Mouse (Mus musculus): ENCODE measurements around the gene Pik3r6. TPM values are rescaled to one million over a fixed set of nuclear protein-coding genes. Genes with fewer than 3 reads are reported as not detected.

The Pik3r6 gene
- polyA plus RNA-seq, 1 experiment from 2014 or later = 1.7 TPM

GRCm38 (mm10) chr11:68472162-68472849, 30.5 kb upstream of the Pik3r6 start:
- ATAC-seq (ENCODE audit: insufficient number of reproducible peaks, insufficient read depth, low FRiP score, low TSS enrichment, low read depth) = no peak
- 79% methylated on average over 5 of the region's 5 CpGs for WGBS

DNA sequence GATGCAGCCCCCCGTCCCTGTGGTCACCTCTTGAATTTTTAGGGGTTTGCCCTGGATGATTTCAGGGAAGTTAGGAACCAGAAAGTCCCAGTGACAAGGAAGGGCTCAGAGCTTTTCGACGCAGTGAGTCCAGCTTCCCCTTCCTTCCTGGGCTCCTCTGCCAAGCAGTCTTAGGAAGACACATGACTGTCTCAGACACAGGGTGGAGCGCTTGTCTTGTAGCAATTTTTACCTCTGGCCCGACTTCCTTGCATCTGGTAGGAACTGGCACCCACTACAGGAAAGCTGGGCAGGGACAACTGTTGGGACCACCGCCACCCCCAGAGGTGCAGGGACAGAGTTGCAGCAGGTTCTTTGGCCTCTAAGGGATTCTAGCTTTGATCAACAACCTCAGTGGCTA, 28.2 kb upstream of the Pik3r6 start:
- Histone ChIP-seq H3K27me3 (no peaks in the 10 kb centered on the region), H3K9ac (replicated peaks) (no peak overlapping the region), H3K4me3 (replicated peaks) (no peak overlapping the region), H3K4me2 (no peak overlapping the region), H3K27ac (no peak overlapping the region), H3K36me3 (no peaks in the 10 kb centered on the region), H3K9me3 (no peaks in the 10 kb centered on the region), H3K4me1 (replicated peaks) (no peaks in the 10 kb centered on the region)
- 78% methylated on average over 6 of the region's 6 CpGs for WGBS
- ATAC-seq (ENCODE audit: insufficient number of reproducible peaks, insufficient read depth, low FRiP score, low TSS enrichment, low read depth) = no peak

More at GRCm38 (mm10) chr11:68472162-68472849, 30.5 kb upstream of the Pik3r6 start:
- Histone ChIP-seq H3K4me2 (no peak overlapping the region), H3K4me1 (replicated peaks) (no peaks in the 10 kb centered on the region), H3K36me3 (no peaks in the 10 kb centered on the region), H3K27me3 (0 out of 2 replicates have a peak, but pooled peaks cover 4% of the 10 kb centered on the region), H3K9ac (replicated peaks) (no peak overlapping the region), H3K27ac (no peak overlapping the region), H3K9me3 (no peaks in the 10 kb centered on the region), H3K4me3 (replicated peaks) (no peak overlapping the region)

DNA sequence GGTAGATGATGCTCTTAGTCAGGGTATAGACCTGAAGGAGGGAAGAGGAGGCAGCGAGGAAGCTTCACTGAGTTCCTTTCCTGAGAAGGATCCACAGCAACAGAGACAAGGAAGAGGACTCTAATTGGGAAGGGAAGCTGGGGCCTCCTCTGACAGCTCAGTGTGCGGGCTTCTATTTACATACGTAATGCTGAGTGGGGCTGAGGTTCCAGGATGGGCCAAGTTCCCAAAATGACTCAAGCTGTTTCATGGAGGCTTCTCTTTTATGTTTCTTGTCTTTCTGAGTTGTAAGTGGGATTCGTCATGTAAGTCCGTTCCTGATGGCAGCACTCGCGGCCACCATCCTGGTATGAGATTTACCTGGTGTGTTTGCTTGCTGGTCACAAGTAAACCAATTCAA, 27.1 kb upstream of the Pik3r6 start:
- Histone ChIP-seq H3K36me3 (no peaks in the 10 kb centered on the region), H3K4me3 (replicated peaks) (no peak overlapping the region), H3K4me2 (no peak overlapping the region), H3K27me3 (no peaks in the 10 kb centered on the region), H3K27ac (no peak overlapping the region), H3K9ac (replicated peaks) (no peak overlapping the region), H3K4me1 (replicated peaks) (no peaks in the 10 kb centered on the region), H3K9me3 (0 out of 2 replicates have a peak, but pooled peaks cover 4% of the 10 kb centered on the region)
- no peak for ATAC-seq (ENCODE audit: insufficient number of reproducible peaks, insufficient read depth, low FRiP score, low TSS enrichment, low read depth)
- 90% methylated on average over 7 of the region's 7 CpGs for WGBS

DNA sequence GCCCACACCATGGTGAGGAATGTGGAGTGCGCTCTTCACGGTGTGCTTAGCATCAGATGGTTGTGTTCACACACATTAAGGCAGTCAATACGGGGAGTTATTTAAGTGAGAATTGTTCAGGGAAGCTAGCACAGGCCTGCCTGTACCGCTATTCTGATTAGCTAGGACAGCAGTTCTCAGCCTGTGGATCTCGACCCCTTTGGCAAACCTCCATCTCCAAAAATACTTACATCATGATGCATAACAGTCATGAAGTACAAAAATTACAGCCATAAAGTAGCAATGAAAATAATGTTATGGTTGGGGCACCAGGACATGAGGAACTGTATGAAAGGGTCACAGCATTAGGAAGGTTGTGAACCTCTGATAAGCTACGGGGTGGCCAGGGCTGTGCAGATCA, 25.2 kb upstream of the Pik3r6 start:
- no peaks in the 10 kb centered on the region for H3K27me3 ChIP-seq
- ATAC-seq (ENCODE audit: insufficient number of reproducible peaks, insufficient read depth, low FRiP score, low TSS enrichment, low read depth) = no peak
- H3K36me3 ChIP-seq = no peaks in the 10 kb centered on the region
- 0 out of 2 replicates have a peak, but pooled peaks cover 4% of the 10 kb centered on the region for H3K9me3 ChIP-seq
- no peak overlapping the region for H3K27ac ChIP-seq
- 89% methylated on average over 6 of the region's 6 CpGs for WGBS
- no peaks in the 10 kb centered on the region for H3K4me1 ChIP-seq (replicated peaks)
- H3K9ac ChIP-seq (replicated peaks) = no peak overlapping the region
- H3K4me3 ChIP-seq (replicated peaks) = no peak overlapping the region
- no peak overlapping the region for H3K4me2 ChIP-seq

GRCm38 (mm10) chr11:68478574-68478981, 24.2 kb upstream of the Pik3r6 start:
- no peak overlapping the region for H3K9ac ChIP-seq (replicated peaks)
- H3K27ac ChIP-seq = no peak overlapping the region
- 73% methylated on average over 3 of the region's 3 CpGs for WGBS
- no peak for ATAC-seq (ENCODE audit: insufficient number of reproducible peaks, insufficient read depth, low FRiP score, low TSS enrichment, low read depth)
- no peaks in the 10 kb centered on the region for H3K36me3 ChIP-seq
- no peak overlapping the region for H3K4me3 ChIP-seq (replicated peaks)
- no peaks in the 10 kb centered on the region for H3K4me1 ChIP-seq (replicated peaks)
- H3K9me3 ChIP-seq = 0 out of 2 replicates have a peak, but pooled peaks cover 4% of the 10 kb centered on the region
- H3K27me3 ChIP-seq = no peaks in the 10 kb centered on the region
- no peak overlapping the region for H3K4me2 ChIP-seq

GRCm38 (mm10) chr11:68480660-68481059, 22.2 kb upstream of the Pik3r6 start:
- Histone ChIP-seq H3K36me3 (no peaks in the 10 kb centered on the region), H3K9ac (replicated peaks) (no peak overlapping the region), H3K27me3 (no peaks in the 10 kb centered on the region), H3K4me2 (no peak overlapping the region), H3K4me3 (replicated peaks) (no peak overlapping the region), H3K9me3 (0 out of 2 replicates have a peak, but pooled peaks cover 4% of the 10 kb centered on the region), H3K27ac (no peak overlapping the region), H3K4me1 (replicated peaks) (no peaks in the 10 kb centered on the region)
- WGBS = 96% methylated on average over 4 of the region's 4 CpGs
- ATAC-seq (ENCODE audit: insufficient number of reproducible peaks, insufficient read depth, low FRiP score, low TSS enrichment, low read depth) = no peak

GRCm38 (mm10) chr11:68482001-68482400, 20.8 kb upstream of the Pik3r6 start:
- Histone ChIP-seq H3K27me3 (no peaks in the 10 kb centered on the region), H3K36me3 (no peaks in the 10 kb centered on the region), H3K9me3 (0 out of 2 replicates have a peak, but pooled peaks cover 4% of the 10 kb centered on the region), H3K4me3 (replicated peaks) (no peak overlapping the region), H3K4me2 (no peak overlapping the region), H3K9ac (replicated peaks) (no peak overlapping the region), H3K4me1 (replicated peaks) (no peaks in the 10 kb centered on the region), H3K27ac (no peak overlapping the region)
- no peak for ATAC-seq (ENCODE audit: insufficient number of reproducible peaks, insufficient read depth, low FRiP score, low TSS enrichment, low read depth)

DNA sequence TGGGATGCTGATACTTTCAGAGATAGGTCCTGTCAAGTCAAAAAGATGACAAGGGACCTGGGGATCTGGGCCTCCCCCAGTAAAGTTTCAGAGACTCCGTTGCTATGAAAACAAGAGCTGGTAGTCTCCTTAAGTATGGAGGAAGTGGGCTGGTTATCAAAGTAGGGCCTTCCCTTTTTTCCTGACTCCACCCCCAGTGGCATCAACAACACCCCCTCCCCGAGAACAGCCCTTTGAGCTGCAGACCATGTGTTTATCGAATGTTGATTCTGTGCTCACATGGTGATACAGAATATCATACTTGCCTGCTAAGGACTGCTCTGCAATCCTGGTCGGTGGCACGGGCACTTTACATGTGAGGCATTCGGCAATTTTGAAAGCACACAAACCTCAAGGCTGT, 19.6 kb upstream of the Pik3r6 start:
- H3K4me2 ChIP-seq = no peak overlapping the region
- WGBS = 78% methylated on average over 6 of the region's 6 CpGs
- no peak overlapping the region for H3K9ac ChIP-seq (replicated peaks)
- H3K27ac ChIP-seq = no peak overlapping the region
- ATAC-seq (ENCODE audit: insufficient number of reproducible peaks, insufficient read depth, low FRiP score, low TSS enrichment, low read depth) = no peak
- no peaks in the 10 kb centered on the region for H3K4me1 ChIP-seq (replicated peaks)
- H3K36me3 ChIP-seq = no peaks in the 10 kb centered on the region
- H3K9me3 ChIP-seq = 0 out of 2 replicates have a peak, but pooled peaks cover 4% of the 10 kb centered on the region
- no peak overlapping the region for H3K4me3 ChIP-seq (replicated peaks)
- H3K27me3 ChIP-seq = no peaks in the 10 kb centered on the region

DNA sequence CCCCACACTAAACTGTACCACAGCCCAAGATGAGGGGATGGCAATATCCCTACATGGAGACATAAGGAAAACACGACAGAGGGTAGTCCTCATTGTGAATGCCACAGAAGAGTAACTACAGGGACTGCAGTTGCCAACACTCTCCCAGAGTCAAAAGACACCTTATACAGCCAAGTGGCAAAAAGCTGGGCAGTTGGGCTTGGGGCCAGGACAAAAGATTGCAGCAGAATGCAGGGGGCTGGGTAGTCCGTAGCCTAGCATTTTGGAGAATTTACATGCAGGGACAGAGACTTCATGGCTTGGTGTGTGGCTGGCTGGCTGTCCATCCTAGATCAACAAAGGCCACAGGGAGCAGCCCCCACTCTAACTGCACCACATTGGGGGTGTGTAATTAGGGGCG, 18.4 kb upstream of the Pik3r6 start:
- Histone ChIP-seq H3K27me3 (no peaks in the 10 kb centered on the region), H3K27ac (no peak overlapping the region), H3K4me3 (replicated peaks) (no peak overlapping the region), H3K36me3 (no peaks in the 10 kb centered on the region), H3K4me1 (replicated peaks) (no peaks in the 10 kb centered on the region; the same call in 1 of the 2 replicates), H3K9ac (replicated peaks) (no peak overlapping the region), H3K4me2 (no peak overlapping the region), H3K9me3 (0 out of 2 replicates have a peak, but pooled peaks cover 4% of the 10 kb centered on the region)
- ATAC-seq (ENCODE audit: insufficient number of reproducible peaks, insufficient read depth, low FRiP score, low TSS enrichment, low read depth) = no peak
- WGBS = 78% methylated on average over 3 of the region's 3 CpGs

GRCm38 (mm10) chr11:68485206-68485942, 17.4 kb upstream of the Pik3r6 start:
- Histone ChIP-seq H3K9me3 (0 out of 2 replicates have a peak, but pooled peaks cover 3% of the 10 kb centered on the region), H3K4me2 (no peak overlapping the region), H3K27me3 (no peaks in the 10 kb centered on the region), H3K4me1 (replicated peaks) (no peaks in the 10 kb centered on the region; the same call in 1 of the 2 replicates), H3K36me3 (no peaks in the 10 kb centered on the region), H3K27ac (no peak overlapping the region), H3K9ac (replicated peaks) (no peak overlapping the region), H3K4me3 (replicated peaks) (no peak overlapping the region)
- ATAC-seq (ENCODE audit: insufficient number of reproducible peaks, insufficient read depth, low FRiP score, low TSS enrichment, low read depth) = no peak
- WGBS = 35% methylated on average over 8 of the region's 8 CpGs

DNA sequence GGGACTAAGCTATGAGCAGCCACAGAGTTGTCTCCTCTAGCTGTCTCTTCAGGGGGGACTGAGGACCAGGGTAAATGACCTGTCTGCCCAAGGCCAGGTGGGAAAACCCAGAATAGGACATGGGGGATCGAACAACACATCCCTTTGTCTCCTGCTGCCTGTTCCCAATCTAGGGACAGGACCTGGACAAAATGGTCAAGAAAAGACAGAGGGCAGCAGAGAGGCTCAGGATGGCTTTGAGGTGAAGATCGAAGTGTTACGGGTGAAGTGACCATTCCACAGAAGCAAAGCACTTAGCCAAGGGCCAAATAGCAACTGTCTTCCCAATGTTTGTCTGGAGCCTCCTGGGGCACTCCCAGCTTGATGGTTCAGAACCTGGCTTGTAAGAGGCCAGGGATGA, 16.7 kb upstream of the Pik3r6 start:
- no peak overlapping the region for H3K4me2 ChIP-seq
- H3K9me3 ChIP-seq = no peaks in the 10 kb centered on the region
- no peaks in the 10 kb centered on the region; the same call in 1 of the 2 replicates for H3K4me1 ChIP-seq (replicated peaks)
- no peak overlapping the region for H3K4me3 ChIP-seq (replicated peaks)
- 85% methylated on average over 3 of the region's 3 CpGs for WGBS
- H3K27ac ChIP-seq = no peak overlapping the region
- H3K9ac ChIP-seq (replicated peaks) = no peak overlapping the region
- no peak for ATAC-seq (ENCODE audit: insufficient number of reproducible peaks, insufficient read depth, low FRiP score, low TSS enrichment, low read depth)
- no peaks in the 10 kb centered on the region for H3K36me3 ChIP-seq
- H3K27me3 ChIP-seq = no peaks in the 10 kb centered on the region

Data from limb, embryonic 12.5 days (tissue).